Mouse (Mus musculus) spleen, adult 2 months (tissue): ENCODE results near the gene Rfx4. TPM values are rescaled to one million over a fixed set of nuclear protein-coding genes. Genes with fewer than 3 reads are reported as not detected.

Source experiments
- DNase-seq, 2 experiments: peaks; one replicate each; pipeline versions ENCODE4 v3.0.0 to v3.0.0-alpha.2; 2012 to 2021; ENCODE audit warnings: low spot score in 2 of 2, low read depth in 1 of 2
- H3K27ac ChIP-seq: fragments of 200-500 bp; 2 replicates; pipeline ENCODE4 v1.5.1; 2012; ENCODE audit warnings: low read length, inconsistent platforms; ENCODE audit not compliant: insufficient read depth
- H3K27me3 ChIP-seq: fragments of 200-500 bp; 2 replicates; pipeline ENCODE4 v1.6.1; 2012; ENCODE audit warnings: mild to moderate bottlenecking, moderate library complexity, low read length, inconsistent platforms; ENCODE audit not compliant: control insufficient read depth, insufficient read depth
- H3K36me3 ChIP-seq: fragments of 200-500 bp; 2 replicates; pipeline ENCODE4 v1.6.1; 2012; ENCODE audit warnings: mild to moderate bottlenecking, low read length, inconsistent platforms; ENCODE audit not compliant: control insufficient read depth, insufficient read depth
- H3K4me1 ChIP-seq: fragments of 200-500 bp; 2 replicates; pipeline ENCODE4 v1.6.1; 2011; ENCODE audit warnings: inconsistent platforms; ENCODE audit not compliant: control insufficient read depth, insufficient read depth, insufficient read length
- H3K4me3 ChIP-seq: fragments of 200-500 bp; 2 replicates; pipeline ENCODE4 v1.5.1; 2011; ENCODE audit warnings: mild to moderate bottlenecking, inconsistent platforms; ENCODE audit not compliant: insufficient read depth, insufficient read length; ENCODE audit errors: extremely low read depth
- CTCF ChIP-seq: fragments of 200-500 bp; IDR thresholded peaks from 2 replicates; pipeline ENCODE4 v1.5.1; 2011; ENCODE audit warnings: mild to moderate bottlenecking, inconsistent platforms; ENCODE audit not compliant: insufficient read depth, insufficient read length, insufficient replicate concordance; ENCODE audit errors: extremely low read depth
- POLR2A ChIP-seq: fragments of 200-500 bp; IDR thresholded peaks from 2 replicates; pipeline ENCODE4 v1.6.1; 2011; ENCODE audit warnings: low read depth, low read length, inconsistent platforms
- WGBS: fragments of 180-500 bp; shearing (Covaris S2); methylation state at CpG from one replicate; pipeline ENCODE4 v1.1.7; 2018; 5-methylcytosine and 5-hydroxymethylcytosine counted together
- polyA plus RNA-seq: library from polyadenylated mRNA; depleted of rRNA; stranded (reverse); fragments of >200 nt; gene quantifications from 2 replicates; pipeline ENCODE4 v1.2.3, GENCODE M21; 2012

Rfx4 gene
- polyA plus RNA-seq, 1 experiment: not detected

DNA sequence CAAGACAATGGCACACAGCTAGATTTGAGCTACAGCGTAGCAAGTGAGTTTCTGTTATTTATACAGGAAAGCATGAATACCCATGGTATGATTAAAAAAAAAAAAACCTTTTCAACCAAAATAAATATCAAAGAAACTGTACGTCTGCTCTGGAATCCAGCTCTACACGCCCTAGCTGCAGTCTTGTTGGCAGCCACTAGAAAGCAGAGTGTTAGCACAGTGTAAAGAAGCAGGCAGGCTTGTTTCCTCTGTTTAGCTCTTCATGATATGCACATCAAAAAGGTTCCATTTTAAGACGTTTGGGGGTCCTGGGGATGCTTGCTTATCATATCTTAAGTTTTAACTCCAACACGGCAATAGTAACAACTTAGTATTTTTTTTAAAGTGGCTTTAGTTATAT lies 43.9 kb upstream of the Rfx4 start:
- no peak for DNase-seq
- Histone ChIP-seq H3K27me3 (no peaks in the 10 kb centered on the region), H3K36me3 (peaks cover 32% of the 10 kb centered on the region), H3K4me3 (no peak overlapping the region), H3K4me1 (no peaks in the 10 kb centered on the region), H3K27ac (no peak overlapping the region)
- TF ChIP-seq CTCF (no peak), POLR2A (no peak)
- 90% methylated on average over 5 of the region's 5 CpGs for WGBS

DNA sequence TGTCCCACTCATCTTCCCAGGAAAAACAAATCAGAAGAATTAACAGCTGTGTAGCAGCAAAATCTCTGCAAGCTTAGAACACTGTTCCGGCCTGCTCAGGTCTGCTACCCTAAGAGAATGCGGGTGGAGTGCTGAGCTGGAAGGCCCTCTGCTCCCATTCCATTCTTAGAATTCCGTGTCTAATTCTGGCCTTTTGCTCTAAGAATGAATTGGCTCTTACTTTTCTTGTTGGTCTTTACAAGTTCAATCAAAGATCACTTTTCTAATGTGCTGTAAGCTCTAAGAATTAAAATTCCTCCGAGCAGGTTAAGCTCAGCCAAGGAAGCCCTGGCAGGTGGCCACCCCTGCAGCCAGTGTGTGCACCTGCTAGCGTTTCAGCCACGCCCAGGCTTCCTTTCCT lies 43.3 kb upstream of the Rfx4 start:
- Histone ChIP-seq H3K36me3 (peaks cover 28% of the 10 kb centered on the region), H3K4me3 (no peak overlapping the region), H3K27ac (no peak overlapping the region), H3K27me3 (no peaks in the 10 kb centered on the region), H3K4me1 (no peaks in the 10 kb centered on the region)
- 91% methylated on average over 6 of the region's 6 CpGs for WGBS
- TF ChIP-seq POLR2A (no peak), CTCF (no peak)
- no peak for DNase-seq

DNA sequence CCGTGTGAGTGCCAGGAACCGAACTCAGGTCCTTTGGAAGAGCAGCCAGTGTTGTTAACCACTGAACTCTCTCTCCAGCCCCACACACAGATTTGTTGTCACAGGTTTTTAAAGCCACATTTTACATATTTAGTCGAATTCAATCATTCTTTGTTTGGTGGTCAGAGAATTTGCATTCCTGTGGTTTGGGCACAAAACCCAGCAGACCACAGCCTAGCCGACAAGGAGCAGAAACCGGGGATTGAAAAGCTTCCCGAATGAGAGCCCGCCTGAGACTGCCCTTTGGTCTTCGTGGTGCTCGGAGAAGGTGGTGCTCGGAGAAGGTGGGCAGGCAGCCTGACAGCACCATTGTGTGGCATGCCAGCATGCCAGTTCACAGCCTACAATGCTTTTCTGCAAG lies 42.8 kb upstream of the Rfx4 start:
- TF ChIP-seq POLR2A (no peak), CTCF (no peak)
- Histone ChIP-seq H3K27me3 (no peaks in the 10 kb centered on the region), H3K4me1 (no peaks in the 10 kb centered on the region), H3K36me3 (peaks cover 29% of the 10 kb centered on the region), H3K27ac (no peak overlapping the region), H3K4me3 (no peak overlapping the region)
- no peak for DNase-seq
- WGBS: 82% methylated on average over 10 of the region's 10 CpGs

DNA sequence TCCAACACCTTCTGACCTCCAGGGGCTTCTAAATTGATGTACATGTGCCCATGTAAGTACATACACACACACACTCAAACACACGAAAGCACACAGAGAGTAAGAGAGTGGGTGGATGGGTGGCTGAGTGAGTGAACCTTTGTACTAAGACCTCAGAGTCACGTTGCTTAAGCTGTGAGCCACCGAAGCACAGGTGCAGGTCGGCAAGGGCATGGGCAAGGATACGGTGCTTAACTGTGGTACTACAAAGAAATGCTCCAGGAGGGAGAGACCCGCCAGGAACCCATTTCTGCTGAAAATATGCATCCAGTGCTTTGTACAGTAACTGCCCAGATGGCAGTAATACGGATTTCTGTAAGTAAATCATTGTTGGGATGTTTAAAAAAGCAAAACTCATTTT lies 40.2 kb upstream of the Rfx4 start:
- no peak overlapping the region for H3K27ac ChIP-seq
- no peaks in the 10 kb centered on the region for H3K27me3 ChIP-seq
- H3K36me3 ChIP-seq: peaks cover 38% of the 10 kb centered on the region
- TF ChIP-seq POLR2A (no peak), CTCF (no peak)
- 94% methylated on average over 7 of the region's 7 CpGs for WGBS
- DNase-seq: no peak
- H3K4me1 ChIP-seq: no peaks in the 10 kb centered on the region
- H3K4me3 ChIP-seq: no peak overlapping the region

DNA sequence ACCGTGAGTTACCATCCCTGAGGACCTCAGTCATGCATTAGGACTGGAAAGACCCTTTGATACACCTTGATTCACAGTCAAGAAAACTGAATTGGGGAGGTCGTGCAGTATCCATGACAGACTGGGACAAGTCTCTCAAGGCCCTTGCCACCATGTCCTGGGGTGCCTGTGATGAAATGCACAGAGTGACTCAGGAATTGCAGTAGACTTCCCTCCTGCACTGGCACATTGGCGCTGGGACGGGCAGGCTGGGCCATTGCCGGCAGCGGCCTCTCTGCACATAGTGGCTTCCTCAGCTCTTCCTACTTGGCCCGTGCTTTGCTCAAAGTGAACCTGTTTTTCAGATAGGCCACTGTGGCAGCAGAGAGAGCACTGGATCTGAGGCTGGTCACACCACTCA lies 39.3 kb upstream of the Rfx4 start:
- H3K4me1 ChIP-seq: no peaks in the 10 kb centered on the region
- 91% methylated on average over 7 of the region's 7 CpGs for WGBS
- no peaks in the 10 kb centered on the region for H3K27me3 ChIP-seq
- TF ChIP-seq CTCF (no peak), POLR2A (no peak)
- peaks cover 42% of the 10 kb centered on the region for H3K36me3 ChIP-seq
- H3K4me3 ChIP-seq: no peak overlapping the region
- no peak for DNase-seq
- H3K27ac ChIP-seq: no peak overlapping the region

DNA sequence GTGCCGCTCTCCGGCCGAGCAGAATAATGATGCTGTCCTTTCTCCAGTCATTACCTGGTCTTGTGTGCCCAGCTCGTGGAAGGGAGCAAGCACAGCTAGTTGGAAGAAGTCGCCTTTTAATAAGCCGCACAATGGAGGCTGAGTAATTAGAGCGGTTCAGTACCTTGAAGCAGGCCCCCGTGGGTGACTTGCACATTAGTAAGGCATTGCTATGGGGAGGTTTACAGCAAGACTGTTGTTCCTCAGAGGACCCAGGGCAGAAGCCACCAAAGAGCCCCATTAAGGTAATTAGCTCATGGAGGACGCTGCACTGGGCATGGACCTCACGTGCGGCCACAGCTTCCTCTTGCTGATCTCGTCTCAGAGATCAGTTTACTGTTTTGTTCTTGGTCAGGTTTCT lies 33.2 kb upstream of the Rfx4 start:
- DNase-seq: no peak
- no peak for TF ChIP-seq CTCF
- TF ChIP-seq POLR2A: no peak
- Histone ChIP-seq H3K4me3 (no peak overlapping the region), H3K27ac (no peak overlapping the region), H3K27me3 (no peaks in the 10 kb centered on the region), H3K36me3 (peaks cover 36% of the 10 kb centered on the region), H3K4me1 (no peaks in the 10 kb centered on the region)
- 92% methylated on average over 12 of the region's 12 CpGs for whole genome bisulfite sequencing

DNA sequence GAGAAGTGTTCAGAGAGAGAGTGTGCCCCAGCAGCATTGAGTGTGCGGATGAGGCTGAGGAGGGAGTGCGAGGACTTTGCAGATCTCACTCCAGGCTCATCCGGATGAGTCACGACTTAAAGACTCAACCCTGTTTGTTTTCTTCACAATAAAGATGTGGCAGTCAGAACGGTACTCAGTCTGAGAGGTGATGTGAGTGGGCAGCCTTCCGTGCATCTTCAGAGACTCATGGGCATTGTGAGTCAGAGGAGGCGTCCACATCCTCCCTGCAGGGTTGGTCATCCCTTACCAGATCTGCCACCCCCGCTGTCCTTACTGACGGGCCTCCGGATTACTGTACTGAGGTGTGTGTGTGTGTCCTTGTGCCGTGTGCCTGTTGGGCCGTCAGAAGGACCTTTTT lies 28.9 kb upstream of the Rfx4 start:
- H3K4me3 ChIP-seq: no peak overlapping the region
- no peaks in the 10 kb centered on the region for H3K4me1 ChIP-seq
- peaks cover 12% of the 10 kb centered on the region for H3K36me3 ChIP-seq
- TF ChIP-seq POLR2A (no peak), CTCF (no peak)
- H3K27ac ChIP-seq: no peak overlapping the region
- 93% methylated on average over 12 of the region's 12 CpGs for WGBS
- no peak for DNase-seq
- no peaks in the 10 kb centered on the region for H3K27me3 ChIP-seq
